Mouse (Mus musculus) liver, postnatal 0 days (tissue): Measurements from ENCODE around the gene Slc25a39.

Source experiments
- CTCF ChIP-seq: sonication (generic); IDR thresholded peaks from 2 replicates; pipeline ENCODE4 v1.5.1; 2016; ENCODE audit warnings: antibody characterized with exemption, low read depth
- EP300 ChIP-seq: IDR thresholded peaks from 2 replicates; pipeline ENCODE4 v1.6.1; 2016; ENCODE audit warnings: antibody characterized with exemption, low read depth, mild to moderate bottlenecking

- no peak for TF ChIP-seq CTCF
- 0 out of 2 replicates have a peak, but pooled peaks have one; percentile 19 for TF ChIP-seq EP300
Observed at GRCm38 (mm10) chr11:102430121-102431017, 22.6 kb upstream of the Slc25a39 start, which contains the start of gene Grn.
